ENCODE assay signal across 8 mouse cellular contexts in the genomic region with DNA sequence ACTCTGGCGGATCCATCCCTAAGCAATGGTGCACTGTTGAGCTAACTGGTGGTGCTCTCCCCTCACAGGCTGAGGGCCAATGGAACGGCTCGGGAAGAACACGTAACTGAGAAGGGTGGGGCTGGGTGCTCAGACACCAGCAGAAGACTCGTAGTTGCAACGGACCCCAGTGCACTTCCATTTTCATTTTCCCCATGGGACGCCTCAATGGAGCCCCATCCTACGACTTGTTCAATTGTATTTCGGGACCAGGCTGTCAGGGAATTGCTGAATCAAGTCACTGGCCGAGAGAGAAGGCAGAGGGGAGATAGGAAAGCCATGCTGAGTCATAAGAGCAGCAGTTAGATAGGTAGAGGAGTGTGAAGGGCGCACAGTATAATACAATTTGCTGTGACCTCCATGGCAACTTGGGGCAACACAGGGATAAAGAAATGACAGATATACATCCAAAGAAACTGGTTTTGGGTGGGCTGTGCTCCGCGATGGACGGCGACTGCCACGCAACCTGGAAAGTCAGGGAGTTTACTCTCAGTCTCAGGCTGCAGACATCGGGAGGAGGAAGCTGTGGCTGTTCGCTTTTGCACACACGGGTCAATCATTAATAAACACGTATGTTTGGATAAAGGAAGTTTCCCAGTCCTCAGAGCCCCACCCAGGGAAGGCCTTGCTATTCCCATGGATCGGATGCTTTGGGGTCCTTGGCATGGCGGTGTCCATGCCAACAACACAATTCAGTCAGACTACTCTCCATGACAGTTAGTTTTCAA.
DNase-seq lines count a peak whose midpoint lies in the region; ATAC-seq and TF ChIP-seq lines count a peak whose summit lies in the region.

No protein-coding gene starts in this region.

- no peak for ATAC-seq in hindbrain, embryonic 13.5 days (ENCODE audit: low FRiP score)
- ATAC-seq in hindbrain, embryonic 14.5 days (ENCODE audit: low FRiP score), result no peak
- ATAC-seq in intestine, postnatal 0 days, result peak; percentile 75
- peak; percentile 92 for ATAC-seq in megakaryocyte-erythroid progenitor cell, adult 5-6 weeks (replicated peaks; ENCODE audit: low FRiP score, low TSS enrichment, poor library complexity, severe bottlenecking)
- ATAC-seq in hindbrain, embryonic 16.5 days, result no peak

- H3K27ac ChIP-seq in hindbrain, embryonic 13.5 days, result no peak overlapping the region
- no peak overlapping the region for H3K27ac ChIP-seq in hindbrain, embryonic 14.5 days
- H3K27ac ChIP-seq in MEL (ENCODE audit: control insufficient read depth, low read depth, low read length), result peak overlapping the region; percentile 68
- H3K27ac ChIP-seq in intestine, postnatal 0 days (ENCODE audit: low read depth, low read length), result no peak overlapping the region
- no peak overlapping the region for H3K27ac ChIP-seq in hindbrain, embryonic 16.5 days (ENCODE audit: low read depth, low read length)

- no peak for TF ChIP-seq CTCF in MEL (IDR thresholded peaks at IDR 0.05 in 2 of 3, conservative IDR thresholded peaks at IDR 0.05 in 1 of 3; ENCODE audit: control insufficient read depth in 1 of 3, insufficient read depth in 1 of 3, low read depth in 2 of 3, low read length in 3 of 3, poor library complexity in 1 of 3, severe bottlenecking in 1 of 3)
- TF ChIP-seq CTCF in intestine, postnatal 0 days (IDR thresholded peaks at IDR 0.05; ENCODE audit: low read depth), result no peak

- no peak overlapping the region for H3K4me3 ChIP-seq in hindbrain, embryonic 13.5 days
- no peak overlapping the region for H3K4me3 ChIP-seq in hindbrain, embryonic 14.5 days (replicated peaks; ENCODE audit: low read length)
- peak overlapping the region; percentile 81 to 89 for H3K4me3 ChIP-seq in MEL (ENCODE audit: control insufficient read depth in 1 of 2, insufficient read depth in 1 of 2, low read depth in 2 of 2, low read length in 2 of 2)
- H3K4me3 ChIP-seq in intestine, postnatal 0 days (ENCODE audit: low read depth, low read length), result peak overlapping the region; percentile 30
- no peak overlapping the region for H3K4me3 ChIP-seq in hindbrain, embryonic 16.5 days (ENCODE audit: low read length)

- no peak for DNase-seq in hindbrain, embryonic 14.5 days (ENCODE audit: low spot score)
- DNase-seq in MEL (ENCODE audit: low read depth, low spot score) (peak; percentile 93), MN1 (ENCODE audit: low spot score) (no peak)
- DNase-seq in layer of hippocampus, adult 9-10 months (ENCODE audit: low spot score), result no peak

- H3K9ac ChIP-seq in hindbrain, embryonic 13.5 days, result no peak overlapping the region
- no peak overlapping the region for H3K9ac ChIP-seq in hindbrain, embryonic 14.5 days
- H3K9ac ChIP-seq in MEL (ENCODE audit: control insufficient read depth, low read depth, low read length, poor library complexity, severe bottlenecking), result peak overlapping the region; percentile 73
- H3K9ac ChIP-seq in intestine, postnatal 0 days (ENCODE audit: low read depth, low read length), result no peak overlapping the region
- no peak overlapping the region for H3K9ac ChIP-seq in hindbrain, embryonic 16.5 days (ENCODE audit: low read depth, low read length)

- H3K79me2 ChIP-seq in MEL (ENCODE audit: control insufficient read depth, insufficient read depth, low read length, poor library complexity), result no peaks in the 10 kb centered on the region

- no peaks in the 10 kb centered on the region for H3K9me3 ChIP-seq in hindbrain, embryonic 13.5 days
- H3K9me3 ChIP-seq in hindbrain, embryonic 14.5 days (ENCODE audit: control insufficient read depth, low read length), result no peaks in the 10 kb centered on the region
- no peaks in the 10 kb centered on the region for H3K9me3 ChIP-seq in MEL (replicated peaks; ENCODE audit: insufficient read depth, low read length)
- no peaks in the 10 kb centered on the region for H3K9me3 ChIP-seq in intestine, postnatal 0 days (ENCODE audit: control insufficient read depth)
- no peaks in the 10 kb centered on the region for H3K9me3 ChIP-seq in hindbrain, embryonic 16.5 days (ENCODE audit: control insufficient read depth, low read length)

- H3K36me3 ChIP-seq in hindbrain, embryonic 13.5 days, result no peaks in the 10 kb centered on the region
- H3K36me3 ChIP-seq in hindbrain, embryonic 14.5 days (replicated peaks; ENCODE audit: control insufficient read depth, insufficient read depth), result no peaks in the 10 kb centered on the region
- H3K36me3 ChIP-seq in MEL (ENCODE audit: control insufficient read depth in 1 of 2, insufficient read depth in 2 of 2, low read length in 2 of 2), result no peaks in the 10 kb centered on the region
- no peaks in the 10 kb centered on the region for H3K36me3 ChIP-seq in intestine, postnatal 0 days (ENCODE audit: control insufficient read depth, insufficient read depth)
- H3K36me3 ChIP-seq in hindbrain, embryonic 16.5 days (ENCODE audit: control insufficient read depth, insufficient read depth, low read length), result no peaks in the 10 kb centered on the region

- H3K27me3 ChIP-seq in hindbrain, embryonic 13.5 days, result 0 out of 2 replicates have a peak, but pooled peaks cover 8% of the 10 kb centered on the region
- H3K27me3 ChIP-seq in hindbrain, embryonic 14.5 days (ENCODE audit: control insufficient read depth, insufficient read depth, low read length), result no peaks in the 10 kb centered on the region
- H3K27me3 ChIP-seq in MEL (ENCODE audit: control insufficient read depth in 1 of 2, insufficient read depth in 2 of 2, low read length in 2 of 2), result no peaks in the 10 kb centered on the region
- H3K27me3 ChIP-seq in intestine, postnatal 0 days (replicated peaks; ENCODE audit: control insufficient read depth, insufficient read depth, low read length), result no peaks in the 10 kb centered on the region
- H3K27me3 ChIP-seq in hindbrain, embryonic 16.5 days (replicated peaks; ENCODE audit: control insufficient read depth, insufficient read depth, low read length), result no peaks in the 10 kb centered on the region

- 84% methylated on average over 22 of the region's 22 CpGs for WGBS in hindbrain, embryonic 13.5 days
- whole genome bisulfite sequencing in hindbrain, embryonic 14.5 days, result 82% methylated on average over 22 of the region's 22 CpGs
- WGBS in intestine, postnatal 0 days, result 51% methylated on average over 22 of the region's 22 CpGs
- WGBS in hindbrain, embryonic 16.5 days, result 86% methylated on average over 22 of the region's 22 CpGs

- H3K4me2 ChIP-seq in hindbrain, embryonic 13.5 days, result peak overlapping the region; percentile 21; the same call in 1 of the 2 replicates
- no peak overlapping the region for H3K4me2 ChIP-seq in hindbrain, embryonic 14.5 days (replicated peaks)
- peak overlapping the region; percentile 56 for H3K4me2 ChIP-seq in intestine, postnatal 0 days (replicated peaks; ENCODE audit: low read depth)
- H3K4me2 ChIP-seq in hindbrain, embryonic 16.5 days (ENCODE audit: low read length), result no peak overlapping the region

- peak in 1 of 2 experiments; percentile 78; a peak in 2 of 4 replicates for TF ChIP-seq POLR2A in MEL (IDR thresholded peaks at IDR 0.05; ENCODE audit: control insufficient read depth in 1 of 2, insufficient read depth in 1 of 2, low read depth in 1 of 2, low read length in 2 of 2, poor library complexity in 1 of 2)

- H3K4me1 ChIP-seq in hindbrain, embryonic 13.5 days (replicated peaks), result peaks cover 5% of the 10 kb centered on the region
- H3K4me1 ChIP-seq in hindbrain, embryonic 14.5 days (replicated peaks; ENCODE audit: control insufficient read depth, insufficient read depth, low read length), result peaks cover 9% of the 10 kb centered on the region; the same call in 1 of the 2 replicates
- peaks cover 0 to 5% of the 10 kb centered on the region in 2 experiments; a peak in 1 of 4 replicates for H3K4me1 ChIP-seq in MEL (ENCODE audit: control insufficient read depth in 1 of 2, insufficient read depth in 2 of 2, low read length in 2 of 2)
- H3K4me1 ChIP-seq in intestine, postnatal 0 days (replicated peaks; ENCODE audit: control insufficient read depth, insufficient read depth, low read length), result no peaks in the 10 kb centered on the region
- H3K4me1 ChIP-seq in hindbrain, embryonic 16.5 days (ENCODE audit: control insufficient read depth, insufficient read depth, low read depth, low read length), result peaks cover 5% of the 10 kb centered on the region

- TF ChIP-seq RAD21 in MEL (IDR thresholded peaks at IDR 0.05; ENCODE audit: low read depth, low read length), result no peak

- TF ChIP-seq EP300 in MEL (IDR thresholded peaks at IDR 0.05; ENCODE audit: low read depth in 1 of 2, low read length in 2 of 2), result peak in 1 of 2 experiments; percentile 44; a peak in 1 of 4 replicates

TF ChIP-seq in MEL, 35 proteins besides CTCF, POLR2A, EP300 and RAD21 (continues in another document):
- TF ChIP-seq ZMIZ1 (IDR thresholded peaks at IDR 0.05; ENCODE audit: low read depth, low read length) (no peak), KAT2A (conservative IDR thresholded peaks at IDR 0.05; ENCODE audit: low read depth, low read length) (no peak), NRF1 (IDR thresholded peaks at IDR 0.05; ENCODE audit: insufficient read depth, low read depth, low read length, poor library complexity, severe bottlenecking) (no peak), MAX (IDR thresholded peaks at IDR 0.05; ENCODE audit: low read length) (no peak; the same call in 1 of the 2 replicates), MAZ (IDR thresholded peaks at IDR 0.05; ENCODE audit: low read depth, low read length) (no peak), TAL1 (IDR thresholded peaks at IDR 0.05; ENCODE audit: low read length) (no peak), SIN3A (IDR thresholded peaks at IDR 0.05; ENCODE audit: low read length) (peak; percentile 69), CHD1 (IDR thresholded peaks at IDR 0.05; ENCODE audit: low read depth, low read length) (no peak), ZKSCAN1 (IDR thresholded peaks at IDR 0.05; ENCODE audit: low read depth, low read length) (no peak), BHLHE40 (IDR thresholded peaks at IDR 0.05; ENCODE audit: borderline replicate concordance, low read depth, low read length) (no peak), UBTF (IDR thresholded peaks at IDR 0.05; ENCODE audit: borderline replicate concordance, insufficient read depth, low read depth, low read length) (no peak), USF1 (IDR thresholded peaks at IDR 0.05; ENCODE audit: low read depth, low read length) (no peak), SMC3 (IDR thresholded peaks at IDR 0.05; ENCODE audit: low read depth, low read length) (no peak), MYC (IDR thresholded peaks at IDR 0.05; ENCODE audit: low read depth, low read length) (no peak), ETS1 (IDR thresholded peaks at IDR 0.05; ENCODE audit: low read depth, low read length) (peak; percentile 42; the same call in 1 of the 2 replicates), ZC3H11A (IDR thresholded peaks at IDR 0.05; ENCODE audit: low read depth, low read length) (no peak), POLR2AphosphoS2 (IDR thresholded peaks at IDR 0.05; ENCODE audit: low read length) (peak; percentile 69; the same call in 1 of the 2 replicates), GABPA (IDR thresholded peaks at IDR 0.05; ENCODE audit: low read depth, low read length) (peak; percentile 35; the same call in 1 of the 2 replicates), MEF2A (IDR thresholded peaks at IDR 0.05; ENCODE audit: extremely low read depth, insufficient replicate concordance, low read depth, low read length, poor library complexity, severe bottlenecking) (no peak), HCFC1 (IDR thresholded peaks at IDR 0.05; ENCODE audit: low read depth, low read length) (no peak)

Comparison
In these comparisons a context has a peak if more than half of its experiments do, and no peak if none do; other contexts are left out.
1. H3K4me2 ChIP-seq: peak in hindbrain, embryonic 13.5 days (single experiment) and intestine, postnatal 0 days (single experiment); none in hindbrain, embryonic 14.5 days (single experiment) and hindbrain, embryonic 16.5 days (single experiment).
2. ATAC-seq: peak in intestine, postnatal 0 days (single experiment) and megakaryocyte-erythroid progenitor cell, adult 5-6 weeks (single experiment); none in hindbrain, embryonic 13.5 days (single experiment), hindbrain, embryonic 14.5 days (single experiment) and hindbrain, embryonic 16.5 days (single experiment).
3. H3K4me3 ChIP-seq: peak in MEL (2 of 2) and intestine, postnatal 0 days (single experiment); none in hindbrain, embryonic 13.5 days (single experiment), hindbrain, embryonic 14.5 days (single experiment) and hindbrain, embryonic 16.5 days (single experiment).